Mouse (Mus musculus): ENCODE data around the gene Cfap157. TPM values are rescaled to one million over a fixed set of nuclear protein-coding genes. Genes with fewer than 3 reads are reported as not detected.
A peak's percentile ranks its signal among the peaks of the same experiment; 100 is the strongest.

The Cfap157 gene
- polyA plus RNA-seq, 1 experiment from 2014 or later, result 0.30 TPM

DNA sequence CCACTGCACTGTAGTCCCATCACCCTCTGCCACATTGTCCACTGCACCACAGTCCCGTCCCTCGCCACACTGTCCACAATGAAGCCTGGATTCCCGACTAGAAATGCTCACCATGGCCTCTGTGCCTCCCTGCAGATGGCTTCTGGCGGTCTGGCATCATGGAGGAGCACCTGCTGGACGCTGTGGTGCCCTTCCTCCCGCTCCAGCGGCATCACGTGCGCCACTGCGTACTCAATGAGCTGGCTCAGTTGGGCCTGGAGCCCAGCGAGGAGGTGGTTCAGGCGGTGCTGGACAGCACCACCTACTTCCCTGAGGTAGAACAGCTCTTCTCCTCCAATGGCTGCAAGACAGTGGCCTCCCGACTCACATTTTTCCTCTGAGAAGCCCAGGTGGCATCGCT lies 22.9 kb downstream of the Cfap157 start:
- no peaks in the 10 kb centered on the region for H3K9me3 ChIP-seq (replicated peaks; ENCODE audit: control insufficient read depth, low read length)
- ATAC-seq (no peak), DNase-seq (ENCODE audit: low spot score) (no peak)
- no peak overlapping the region for H3K4me3 ChIP-seq (ENCODE audit: low read depth, low read length)
- 0 out of 2 replicates have a peak, but pooled peaks cover 5% of the 10 kb centered on the region for H3K4me1 ChIP-seq (ENCODE audit: control insufficient read depth, insufficient read depth, low read length)
- peaks cover 33% of the 10 kb centered on the region for H3K36me3 ChIP-seq (ENCODE audit: control insufficient read depth, insufficient read depth, low read length)
- no peak overlapping the region for H3K27ac ChIP-seq (ENCODE audit: low read depth, low read length)
- H3K4me2 ChIP-seq (ENCODE audit: low read length), result no peak overlapping the region
- H3K9ac ChIP-seq (ENCODE audit: low read length), result no peak overlapping the region
- 91% methylated on average over 14 of the region's 14 CpGs for WGBS
- H3K27me3 ChIP-seq (replicated peaks; ENCODE audit: control insufficient read depth, insufficient read depth, low read length), result no peaks in the 10 kb centered on the region

DNA sequence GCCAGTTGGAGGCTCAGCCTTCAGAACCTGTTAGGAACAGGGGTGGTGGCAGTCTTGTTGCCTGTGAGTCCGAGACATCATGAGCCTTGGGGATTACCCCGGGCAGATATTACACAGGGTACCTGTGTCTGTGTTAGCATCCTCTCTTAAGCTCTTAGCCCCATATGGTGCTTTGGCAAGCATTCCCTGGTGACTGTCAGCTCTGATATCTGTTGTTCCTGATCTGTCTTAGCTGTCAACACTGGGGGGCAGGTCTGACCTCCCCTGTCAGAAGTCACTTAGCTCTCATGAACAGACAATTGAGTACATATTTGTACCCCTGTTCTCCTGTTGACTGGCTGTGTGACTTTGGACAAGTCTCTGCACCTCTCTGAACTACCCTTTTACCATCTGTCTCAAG lies 25.2 kb downstream of the Cfap157 start:
- peaks cover 45% of the 10 kb centered on the region for H3K36me3 ChIP-seq (ENCODE audit: control insufficient read depth, insufficient read depth, low read length)
- no peak overlapping the region for H3K4me3 ChIP-seq (ENCODE audit: low read depth, low read length)
- H3K4me1 ChIP-seq (ENCODE audit: control insufficient read depth, insufficient read depth, low read length), result 0 out of 2 replicates have a peak, but pooled peaks cover 5% of the 10 kb centered on the region
- H3K9ac ChIP-seq (ENCODE audit: low read length), result peak overlapping the region; percentile 7; the same call in 1 of the 2 replicates
- no peak for DNase-seq (ENCODE audit: low spot score)
- WGBS, result 83% methylated on average over 2 of the region's 2 CpGs
- no peak overlapping the region for H3K4me2 ChIP-seq (ENCODE audit: low read length)
- ATAC-seq, result no peak
- H3K27ac ChIP-seq (ENCODE audit: low read depth, low read length), result 0 out of 2 replicates have a peak overlapping the region, but pooled peaks have one; percentile 0
- no peaks in the 10 kb centered on the region for H3K27me3 ChIP-seq (replicated peaks; ENCODE audit: control insufficient read depth, insufficient read depth, low read length)
- H3K9me3 ChIP-seq (replicated peaks; ENCODE audit: control insufficient read depth, low read length), result no peaks in the 10 kb centered on the region

- Histone ChIP-seq H3K4me1 (ENCODE audit: control insufficient read depth, insufficient read depth, low read length) (0 out of 2 replicates have a peak, but pooled peaks cover 5% of the 10 kb centered on the region), H3K4me2 (ENCODE audit: low read length) (0 out of 2 replicates have a peak overlapping the region, but pooled peaks have one; percentile 7), H3K9me3 (replicated peaks; ENCODE audit: control insufficient read depth, low read length) (no peaks in the 10 kb centered on the region), H3K9ac (ENCODE audit: low read length) (peak overlapping the region; percentile 7; the same call in 1 of the 2 replicates), H3K4me3 (ENCODE audit: low read depth, low read length) (no peak overlapping the region), H3K36me3 (ENCODE audit: control insufficient read depth, insufficient read depth, low read length) (peaks cover 48% of the 10 kb centered on the region), H3K27ac (ENCODE audit: low read depth, low read length) (0 out of 2 replicates have a peak overlapping the region, but pooled peaks have one; percentile 0), H3K27me3 (replicated peaks; ENCODE audit: control insufficient read depth, insufficient read depth, low read length) (no peaks in the 10 kb centered on the region)
- DNase-seq (ENCODE audit: low spot score) (no peak), ATAC-seq (no peak)
- WGBS, result 85% methylated on average over 8 of the region's 8 CpGs
Observed at GRCm38 (mm10) chr2:32758503-32758902, 25.7 kb downstream of the Cfap157 start.

- Histone ChIP-seq H3K36me3 (ENCODE audit: control insufficient read depth, insufficient read depth, low read length) (peaks cover 50% of the 10 kb centered on the region), H3K27ac (ENCODE audit: low read depth, low read length) (peak within 1 kb of the TSS; percentile 89), H3K9ac (ENCODE audit: low read length) (peak within 1 kb of the TSS; percentile 90), H3K4me2 (ENCODE audit: low read length) (peak within 1 kb of the TSS; percentile 56), H3K9me3 (replicated peaks; ENCODE audit: control insufficient read depth, low read length) (no peaks in the 10 kb centered on the region), H3K4me3 (ENCODE audit: low read depth, low read length) (peak within 1 kb of the TSS; percentile 76), H3K27me3 (replicated peaks; ENCODE audit: control insufficient read depth, insufficient read depth, low read length) (no peaks in the 10 kb centered on the region), H3K4me1 (ENCODE audit: control insufficient read depth, insufficient read depth, low read length) (0 out of 2 replicates have a peak, but pooled peaks cover 5% of the 10 kb centered on the region)
- ATAC-seq (peak; percentile 96), DNase-seq (ENCODE audit: low spot score) (peak; percentile 99)
- WGBS, result under 1% methylated on average over 60 of the region's 66 CpGs
Observed at GRCm38 (mm10) chr2:32757056-32757845, 27.0 kb downstream of the Cfap157 start, which contains the start of gene Tor2a. Gene Tor2a, plus strand, starts transcription at chr2:32757234.

GRCm38 (mm10) chr2:32756674-32757055 lies 27.6 kb downstream of the Cfap157 start:
- Histone ChIP-seq H3K27me3 (replicated peaks; ENCODE audit: control insufficient read depth, insufficient read depth, low read length) (no peaks in the 10 kb centered on the region), H3K36me3 (ENCODE audit: control insufficient read depth, insufficient read depth, low read length) (peaks cover 48% of the 10 kb centered on the region), H3K27ac (ENCODE audit: low read depth, low read length) (no peak overlapping the region), H3K4me3 (ENCODE audit: low read depth, low read length) (no peak overlapping the region), H3K4me2 (ENCODE audit: low read length) (0 out of 2 replicates have a peak overlapping the region, but pooled peaks have one; percentile 4), H3K9me3 (replicated peaks; ENCODE audit: control insufficient read depth, low read length) (no peaks in the 10 kb centered on the region), H3K9ac (ENCODE audit: low read length) (no peak overlapping the region), H3K4me1 (ENCODE audit: control insufficient read depth, insufficient read depth, low read length) (0 out of 2 replicates have a peak, but pooled peaks cover 9% of the 10 kb centered on the region)
- WGBS, result 28% methylated on average over 6 of the region's 6 CpGs
- ATAC-seq, result peak; percentile 51
- DNase-seq (ENCODE audit: low spot score), result no peak

GRCm38 (mm10) chr2:32752181-32752580 lies 32.0 kb downstream of the Cfap157 start:
- no peak overlapping the region for H3K4me3 ChIP-seq (ENCODE audit: low read depth, low read length)
- H3K27me3 ChIP-seq (replicated peaks; ENCODE audit: control insufficient read depth, insufficient read depth, low read length), result no peaks in the 10 kb centered on the region
- no peak overlapping the region for H3K27ac ChIP-seq (ENCODE audit: low read depth, low read length)
- no peak overlapping the region for H3K9ac ChIP-seq (ENCODE audit: low read length)
- no peak for DNase-seq (ENCODE audit: low spot score)
- H3K9me3 ChIP-seq (replicated peaks; ENCODE audit: control insufficient read depth, low read length), result no peaks in the 10 kb centered on the region
- no peak for ATAC-seq
- H3K4me1 ChIP-seq (ENCODE audit: control insufficient read depth, insufficient read depth, low read length), result 0 out of 2 replicates have a peak, but pooled peaks cover 12% of the 10 kb centered on the region
- peaks cover 59% of the 10 kb centered on the region for H3K36me3 ChIP-seq (ENCODE audit: control insufficient read depth, insufficient read depth, low read length)
- 65% methylated on average over 10 of the region's 10 CpGs for WGBS
- no peak overlapping the region for H3K4me2 ChIP-seq (ENCODE audit: low read length)

DNA sequence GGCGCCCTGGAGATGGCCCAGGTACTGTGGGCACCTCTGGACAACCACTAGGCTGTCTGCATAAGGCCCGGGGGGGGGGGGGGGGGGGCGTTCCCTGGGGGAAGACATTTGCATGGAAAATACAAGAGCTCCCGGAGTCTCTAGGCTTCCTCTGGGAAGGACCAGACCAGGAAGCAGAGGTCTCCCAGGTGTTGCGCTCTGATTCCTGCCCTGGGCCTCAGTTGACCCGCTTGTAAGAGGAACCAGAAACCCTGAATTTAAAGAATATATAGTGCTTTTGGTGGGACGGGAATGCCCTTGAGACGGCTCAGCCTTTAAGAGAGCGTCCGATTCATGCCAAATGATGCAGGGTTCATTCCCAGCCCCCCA lies 32.6 kb downstream of the Cfap157 start:
- H3K4me3 ChIP-seq (ENCODE audit: low read depth, low read length), result peak overlapping the region; percentile 16
- WGBS, result 18% methylated on average over 8 of the region's 10 CpGs
- no peaks in the 10 kb centered on the region for H3K27me3 ChIP-seq (replicated peaks; ENCODE audit: control insufficient read depth, insufficient read depth, low read length)
- ATAC-seq (no peak), DNase-seq (ENCODE audit: low spot score) (no peak)
- 0 out of 2 replicates have a peak, but pooled peaks cover 12% of the 10 kb centered on the region for H3K4me1 ChIP-seq (ENCODE audit: control insufficient read depth, insufficient read depth, low read length)
- H3K9ac ChIP-seq (ENCODE audit: low read length), result peak overlapping the region; percentile 46
- no peak overlapping the region for H3K27ac ChIP-seq (ENCODE audit: low read depth, low read length)
- no peaks in the 10 kb centered on the region for H3K9me3 ChIP-seq (replicated peaks; ENCODE audit: control insufficient read depth, low read length)
- peak overlapping the region; percentile 48 for H3K4me2 ChIP-seq (ENCODE audit: low read length)
- peaks cover 64% of the 10 kb centered on the region for H3K36me3 ChIP-seq (ENCODE audit: control insufficient read depth, insufficient read depth, low read length)

DNA sequence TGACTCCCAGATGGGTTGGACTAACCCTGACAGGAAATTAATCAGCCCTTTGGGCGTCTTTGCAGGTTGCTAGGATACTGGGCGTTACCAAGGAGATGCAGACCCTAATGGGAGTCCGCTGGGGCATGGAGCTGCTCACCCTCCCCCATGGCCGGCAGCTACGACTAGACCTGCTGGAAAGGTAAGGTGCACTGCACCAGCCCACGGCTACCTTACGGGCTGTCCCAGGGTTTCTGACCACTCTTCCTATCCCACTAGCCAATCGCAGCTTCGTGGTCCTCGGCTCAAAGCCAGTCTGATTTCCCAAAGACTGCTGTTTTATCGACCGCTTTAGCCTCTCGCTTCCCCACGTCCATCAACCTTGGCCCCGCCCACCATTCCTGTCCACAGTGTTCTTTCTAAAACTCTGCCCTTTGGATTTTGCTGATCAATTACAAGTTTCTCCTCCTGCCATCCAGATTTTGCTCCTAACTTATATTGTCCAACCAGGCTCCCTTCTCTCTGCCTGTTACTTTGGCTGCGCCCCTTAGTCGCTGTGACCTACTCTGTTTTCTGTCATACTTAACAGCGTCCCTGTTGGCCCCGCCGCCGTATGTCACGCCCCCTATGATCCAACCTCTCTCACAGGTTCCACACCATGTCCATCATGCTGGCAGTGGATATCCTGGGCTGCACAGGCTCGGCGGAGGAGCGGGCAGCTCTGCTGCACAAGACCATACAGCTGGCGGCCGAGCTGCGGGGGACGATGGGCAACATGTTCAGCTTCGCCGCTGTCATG lies 33.2 kb downstream of the Cfap157 start:
- Histone ChIP-seq H3K4me1 (ENCODE audit: control insufficient read depth, insufficient read depth, low read length) (0 out of 2 replicates have a peak, but pooled peaks cover 12% of the 10 kb centered on the region), H3K9me3 (replicated peaks; ENCODE audit: control insufficient read depth, low read length) (no peaks in the 10 kb centered on the region), H3K27ac (ENCODE audit: low read depth, low read length) (no peak overlapping the region; the same call in 1 of the 2 replicates), H3K27me3 (replicated peaks; ENCODE audit: control insufficient read depth, insufficient read depth, low read length) (no peaks in the 10 kb centered on the region), H3K9ac (ENCODE audit: low read length) (peak overlapping the region; percentile 46), H3K36me3 (ENCODE audit: control insufficient read depth, insufficient read depth, low read length) (peaks cover 68% of the 10 kb centered on the region), H3K4me2 (ENCODE audit: low read length) (peak overlapping the region; percentile 48), H3K4me3 (ENCODE audit: low read depth, low read length) (peak overlapping the region; percentile 16)
- peak; percentile 65 for DNase-seq (ENCODE audit: low spot score)
- ATAC-seq, result peak; percentile 81
- 2% methylated on average over 31 of the region's 31 CpGs for WGBS

All from forebrain, embryonic 14.5 days (tissue).